Mouse (Mus musculus) midbrain, postnatal 0 days (tissue): ENCODE data around the gene Fgfr1op. TPM values are rescaled to one million over a fixed set of nuclear protein-coding genes. Genes with fewer than 3 reads are reported as not detected.
"Not testable (repeated sequence)": the region's sequence is repeated elsewhere in the genome, so short reads cannot be mapped to it uniquely, and the experiment has no call there.

Experiments used
- ATAC-seq: fragments of 200-750 bp; cut with Nextera tagmentation; 2 replicates; pipeline ENCODE4 v1.8.0; 2017; ENCODE audit warnings: moderate number of reproducible peaks, mild to moderate bottlenecking, moderate TSS enrichment, moderate library complexity; ENCODE audit not compliant: low FRiP score
- DNase-seq: peaks from one replicate; pipeline ENCODE4 v3.0.0-alpha.2; 2015; ENCODE audit warnings: low spot score
- H3K27ac ChIP-seq: fragments of 300-500 bp; sonication (generic); 2 replicates; pipeline ENCODE4 v1.5.1; 2014; ENCODE audit warnings: low read depth, mild to moderate bottlenecking, low read length, mixed read lengths
- H3K27me3 ChIP-seq: fragments of 300-500 bp; sonication (generic); 2 replicates; pipeline ENCODE4 v1.6.1; 2014; ENCODE audit warnings: low read length, control low read depth, mixed read lengths; ENCODE audit not compliant: insufficient read depth
- H3K36me3 ChIP-seq: fragments of 300-500 bp; sonication (generic); 2 replicates; pipeline ENCODE4 v1.6.1; 2014; ENCODE audit warnings: low read length, control low read depth, mixed read lengths; ENCODE audit not compliant: insufficient read depth
- H3K4me1 ChIP-seq: fragments of 300-500 bp; sonication (generic); 2 replicates; pipeline ENCODE4 v1.6.1; 2014; ENCODE audit warnings: mild to moderate bottlenecking, control low read depth, antibody characterized with exemption, low read length, mixed read lengths; ENCODE audit not compliant: insufficient read depth
- H3K4me2 ChIP-seq: fragments of 300-500 bp; sonication (generic); 2 replicates; pipeline ENCODE4 v1.6.1; 2014; ENCODE audit warnings: low read depth, mild to moderate bottlenecking, low read length, mixed read lengths; ENCODE audit not compliant: poor library complexity, severe bottlenecking
- H3K4me3 ChIP-seq: fragments of 300-500 bp; sonication (generic); 2 replicates; pipeline ENCODE4 v1.5.1; 2014; ENCODE audit warnings: low read depth, mild to moderate bottlenecking, low read length, moderate library complexity
- H3K9ac ChIP-seq: fragments of 300-500 bp; sonication (generic); replicated peaks from 2 replicates; pipeline ENCODE4 v1.6.1; 2014; ENCODE audit warnings: mild to moderate bottlenecking, low read length, moderate library complexity, mixed read lengths; ENCODE audit not compliant: poor library complexity, severe bottlenecking
- H3K9me3 ChIP-seq: fragments of 300-500 bp; sonication (generic); 2 replicates; pipeline ENCODE4 v1.6.1; 2016; ENCODE audit warnings: low read length, control low read depth
- WGBS: fragments of 180-500 bp; shearing (Covaris S2); extraction: QIAGEN DNeasy Blood & Tissue Kit; methylation state at CpG from one replicate; pipeline ENCODE4 v1.1.7; 2014; 5-methylcytosine and 5-hydroxymethylcytosine counted together
- polyA plus RNA-seq: library from polyadenylated mRNA; unstranded; fragments of >200 nt; fragmentation: Nextera tagmentation; extraction: Ambion mirVana; gene quantifications from 2 replicates; pipeline ENCODE4 v1.2.1, GENCODE M21; 2015
- total RNA-seq: library from RNA; depleted of rRNA; stranded (reverse); fragments of >200 nt; gene quantifications from 2 replicates; pipeline ENCODE4 v1.2.3, GENCODE M21; 2014; rRNA removed

Fgfr1op gene
- 13.2 and 19.1 TPM in 2 replicates for total RNA-seq
- polyA plus RNA-seq = 16.6 and 17.9 TPM in 2 replicates

- Histone ChIP-seq H3K4me3 (peak within 1 kb of the TSS; percentile 40), H3K4me2 (peak within 1 kb of the TSS; percentile 34; the same call in 1 of the 2 replicates)
- H3K9me3 ChIP-seq, H3K27ac ChIP-seq, H3K27me3 ChIP-seq, DNase-seq, H3K36me3 ChIP-seq, H3K9ac ChIP-seq, H3K4me1 ChIP-seq: not testable (repeated sequence)
- 3% methylated on average over 11 of the region's 55 CpGs for WGBS
- peak; percentile 97 for ATAC-seq
Measured at GRCm38 (mm10) chr17:8164701-8165607, at the start of gene Fgfr1op. TSS of gene Fgfr1op (plus strand) at chr17:8165501.

GRCm38 (mm10) chr17:8116378-8116777 is 48.9 kb upstream of the Fgfr1op start:
- H3K36me3 ChIP-seq, DNase-seq, H3K9me3 ChIP-seq, H3K9ac ChIP-seq, H3K4me3 ChIP-seq, H3K27me3 ChIP-seq, ATAC-seq, H3K4me1 ChIP-seq, H3K4me2 ChIP-seq, H3K27ac ChIP-seq: not testable (repeated sequence)
- WGBS = 72% methylated on average over 6 of the region's 11 CpGs

GRCm38 (mm10) chr17:8116928-8117327 is 48.4 kb upstream of the Fgfr1op start:
- not testable (repeated sequence) for H3K4me3 ChIP-seq, H3K27ac ChIP-seq, ATAC-seq, H3K36me3 ChIP-seq, H3K27me3 ChIP-seq, H3K4me2 ChIP-seq, H3K4me1 ChIP-seq, DNase-seq, H3K9me3 ChIP-seq, H3K9ac ChIP-seq
- no CpG with 5 or more reads among the region's 6 CpGs for WGBS

DNA sequence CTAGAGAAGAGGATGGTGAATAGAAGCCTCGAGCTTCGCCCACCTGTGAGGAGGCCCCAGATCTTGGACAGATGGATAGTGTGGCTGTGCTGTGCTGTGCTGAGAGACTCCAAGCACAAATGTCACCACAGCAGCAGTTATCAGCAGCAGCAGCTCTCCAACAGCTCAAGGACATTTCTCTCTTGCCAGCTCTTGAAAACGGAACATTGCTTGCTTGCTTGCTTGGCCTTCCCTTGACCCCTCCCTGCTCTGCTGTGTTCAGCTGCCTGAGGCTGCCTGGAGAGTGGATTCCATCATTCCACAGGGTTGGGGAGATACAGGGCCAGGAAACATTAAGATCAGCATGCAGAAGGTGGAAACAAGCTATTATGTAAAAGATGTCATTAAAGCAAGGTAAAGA is 42.3 kb upstream of the Fgfr1op start:
- H3K9ac ChIP-seq, H3K4me2 ChIP-seq, DNase-seq, H3K27ac ChIP-seq, H3K36me3 ChIP-seq, H3K27me3 ChIP-seq, H3K4me3 ChIP-seq, H3K9me3 ChIP-seq, H3K4me1 ChIP-seq, ATAC-seq: not testable (repeated sequence)
- WGBS = no CpG with 5 or more reads among the region's 3 CpGs

DNA sequence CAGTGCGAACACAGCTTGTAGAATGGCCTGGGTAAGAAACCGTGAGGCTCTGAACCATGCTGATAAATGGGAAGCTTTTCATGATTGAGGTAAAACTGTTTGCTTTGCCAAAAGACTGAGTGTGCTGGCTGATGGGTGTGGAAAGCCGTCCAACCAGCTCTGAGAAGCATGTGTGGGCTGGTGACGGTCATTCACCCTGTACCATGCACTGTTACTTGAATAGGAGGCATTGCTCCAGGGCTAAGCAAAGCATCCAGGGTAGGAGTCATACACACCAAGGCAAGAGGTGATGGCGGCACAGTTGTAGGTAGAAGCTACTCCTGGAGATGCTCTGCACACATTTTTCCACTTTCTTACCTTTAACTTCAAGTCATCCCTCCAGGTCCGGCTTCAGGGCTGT is 40.7 kb upstream of the Fgfr1op start:
- H3K4me3 ChIP-seq, H3K4me1 ChIP-seq, ATAC-seq, H3K4me2 ChIP-seq, H3K27ac ChIP-seq, DNase-seq, H3K36me3 ChIP-seq, H3K27me3 ChIP-seq, H3K9ac ChIP-seq, H3K9me3 ChIP-seq: not testable (repeated sequence)
- WGBS = no CpG with 5 or more reads among the region's 6 CpGs

- H3K4me2 ChIP-seq, ATAC-seq, H3K9me3 ChIP-seq, DNase-seq, H3K36me3 ChIP-seq, H3K27me3 ChIP-seq, H3K27ac ChIP-seq, H3K4me1 ChIP-seq, H3K9ac ChIP-seq, H3K4me3 ChIP-seq: not testable (repeated sequence)
- WGBS = 100% methylated on average over 1 of the region's 7 CpGs
Measured at GRCm38 (mm10) chr17:8128326-8128993, 36.8 kb upstream of the Fgfr1op start.

DNA sequence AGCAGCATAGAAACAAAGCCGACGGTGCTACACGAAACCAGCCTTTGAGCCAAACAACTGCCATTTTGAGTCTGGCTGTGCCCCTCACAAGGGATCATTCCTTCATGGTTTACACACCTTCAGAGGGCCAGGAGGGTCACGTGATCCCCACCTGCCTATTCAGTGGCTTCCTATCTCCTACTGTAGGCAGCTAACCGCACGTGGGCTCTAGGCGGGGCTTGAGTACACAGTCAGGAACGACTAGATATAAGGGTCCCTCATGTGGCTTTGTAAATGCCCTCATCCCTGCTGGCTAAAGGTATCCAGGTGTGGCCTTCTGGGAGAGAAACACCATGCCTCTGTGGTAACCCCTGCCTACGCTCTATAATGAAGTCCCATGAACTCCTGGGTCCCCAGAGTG is 35.7 kb upstream of the Fgfr1op start:
- H3K27ac ChIP-seq, DNase-seq, H3K4me1 ChIP-seq, H3K36me3 ChIP-seq, H3K9ac ChIP-seq, ATAC-seq, H3K4me3 ChIP-seq, H3K4me2 ChIP-seq, H3K27me3 ChIP-seq, H3K9me3 ChIP-seq: not testable (repeated sequence)
- 80% methylated on average over 9 of the region's 9 CpGs for whole genome bisulfite sequencing

DNA sequence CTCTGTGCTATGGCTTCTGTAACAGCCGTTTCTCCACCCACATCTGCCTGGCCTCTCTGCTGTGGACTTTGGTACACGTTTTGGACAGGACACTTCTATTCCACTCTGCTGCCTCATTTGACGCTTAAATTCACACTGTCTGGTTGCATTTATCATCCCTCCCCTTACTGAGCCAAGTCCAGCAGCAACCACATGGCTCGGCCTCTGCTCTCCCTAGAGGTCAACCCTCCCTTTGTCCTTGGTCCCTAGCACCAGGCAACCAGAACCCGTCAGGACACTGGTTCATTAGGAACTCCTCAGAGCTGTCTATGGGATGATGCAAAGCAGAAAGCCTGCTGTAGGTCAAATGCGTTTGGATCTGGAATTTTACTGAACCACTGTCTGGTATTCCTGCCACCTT is 34.5 kb upstream of the Fgfr1op start:
- WGBS = no CpG with 5 or more reads among the region's 6 CpGs
- H3K4me1 ChIP-seq, DNase-seq, ATAC-seq, H3K9me3 ChIP-seq, H3K27ac ChIP-seq, H3K36me3 ChIP-seq, H3K4me3 ChIP-seq, H3K9ac ChIP-seq, H3K4me2 ChIP-seq, H3K27me3 ChIP-seq: not testable (repeated sequence)
